Mouse (Mus musculus): ENCODE measurements at regions not wholly inside any gene's neighbourhood (a gene's known extent, or its start where the extent isn't known, plus 50 kb on each side); places are given as distances from the start of the nearest gene placed in this dataset.
"Not testable (repeated sequence)": the region's sequence is repeated elsewhere in the genome, so short reads cannot be mapped to it uniquely, and the experiment has no call there.

GRCm38 (mm10) chr15:16909396-16909795 is 180.8 kb downstream of the Cdh9 start:
- H3K4me3 ChIP-seq = no peak overlapping the region
- 81% methylated on average over 1 of the region's 1 CpGs for WGBS
- H3K27ac ChIP-seq = no peak overlapping the region
- no peaks in the 10 kb centered on the region for H3K4me1 ChIP-seq
- no peaks in the 10 kb centered on the region for H3K36me3 ChIP-seq (replicated peaks)
- H3K27me3 ChIP-seq (ENCODE audit: poor library complexity, severe bottlenecking) = no peaks in the 10 kb centered on the region
- no peak for DNase-seq (ENCODE audit: extremely low spot score, low spot score)
- H3K9me3 ChIP-seq = peaks cover 14% of the 10 kb centered on the region

- not testable (repeated sequence) for H3K27me3 ChIP-seq (ENCODE audit: poor library complexity, severe bottlenecking); H3K27ac ChIP-seq; H3K4me3 ChIP-seq; H3K36me3 ChIP-seq (replicated peaks); DNase-seq (ENCODE audit: extremely low spot score, low spot score); H3K4me1 ChIP-seq
- peaks cover 14% of the 10 kb centered on the region for H3K9me3 ChIP-seq
- 76% methylated on average over 3 of the region's 3 CpGs for WGBS
Observed at GRCm38 (mm10) chr15:16909941-16910340, 181.4 kb downstream of the Cdh9 start.

- no peaks in the 10 kb centered on the region for H3K27me3 ChIP-seq (ENCODE audit: poor library complexity, severe bottlenecking)
- no peak overlapping the region for H3K4me3 ChIP-seq
- no peaks in the 10 kb centered on the region for H3K36me3 ChIP-seq (replicated peaks)
- H3K27ac ChIP-seq = no peak overlapping the region
- H3K9me3 ChIP-seq = peaks cover 5% of the 10 kb centered on the region; the same call in 1 of the 2 replicates
- 61% methylated on average over 2 of the region's 2 CpGs for WGBS
- no peak for DNase-seq (ENCODE audit: extremely low spot score, low spot score)
- H3K4me1 ChIP-seq = no peaks in the 10 kb centered on the region
Observed at GRCm38 (mm10) chr15:16914966-16915569, 186.5 kb downstream of the Cdh9 start.

GRCm38 (mm10) chr15:16923246-16923645 is 194.7 kb downstream of the Cdh9 start:
- no peak overlapping the region for H3K27ac ChIP-seq
- no peak for DNase-seq (ENCODE audit: extremely low spot score, low spot score)
- H3K9me3 ChIP-seq = no peaks in the 10 kb centered on the region
- WGBS = 90% methylated on average over 1 of the region's 1 CpGs
- H3K4me1 ChIP-seq = no peaks in the 10 kb centered on the region
- no peak overlapping the region for H3K4me3 ChIP-seq
- no peaks in the 10 kb centered on the region for H3K27me3 ChIP-seq (ENCODE audit: poor library complexity, severe bottlenecking)
- no peaks in the 10 kb centered on the region for H3K36me3 ChIP-seq (replicated peaks)

GRCm38 (mm10) chr15:16933137-16933677 is 204.7 kb downstream of the Cdh9 start:
- no peak for DNase-seq (ENCODE audit: extremely low spot score, low spot score)
- 93% methylated on average over 2 of the region's 2 CpGs for WGBS
- no peak overlapping the region for H3K27ac ChIP-seq
- H3K36me3 ChIP-seq (replicated peaks) = no peaks in the 10 kb centered on the region
- no peaks in the 10 kb centered on the region for H3K4me1 ChIP-seq
- no peak overlapping the region for H3K4me3 ChIP-seq
- no peaks in the 10 kb centered on the region for H3K27me3 ChIP-seq (ENCODE audit: poor library complexity, severe bottlenecking)
- no peaks in the 10 kb centered on the region for H3K9me3 ChIP-seq

- no peaks in the 10 kb centered on the region for H3K27me3 ChIP-seq (ENCODE audit: poor library complexity, severe bottlenecking)
- H3K4me1 ChIP-seq = no peaks in the 10 kb centered on the region
- DNase-seq (ENCODE audit: extremely low spot score, low spot score) = no peak
- H3K4me3 ChIP-seq = no peak overlapping the region
- no peaks in the 10 kb centered on the region for H3K36me3 ChIP-seq (replicated peaks)
- no peaks in the 10 kb centered on the region for H3K9me3 ChIP-seq
- H3K27ac ChIP-seq = no peak overlapping the region
- 93% methylated on average over 3 of the region's 3 CpGs for WGBS
Observed at GRCm38 (mm10) chr15:16934438-16934837, 205.9 kb downstream of the Cdh9 start.

- H3K27ac ChIP-seq; H3K9me3 ChIP-seq; H3K36me3 ChIP-seq (replicated peaks); H3K27me3 ChIP-seq (ENCODE audit: poor library complexity, severe bottlenecking); H3K4me3 ChIP-seq; H3K4me1 ChIP-seq; DNase-seq (ENCODE audit: extremely low spot score, low spot score): not testable (repeated sequence)
- WGBS = 92% methylated on average over 4 of the region's 4 CpGs
Observed at GRCm38 (mm10) chr15:16975821-16976220, 247.3 kb downstream of the Cdh9 start.

- WGBS = 11% methylated on average over 1 of the region's 1 CpGs
- H3K9me3 ChIP-seq = no peaks in the 10 kb centered on the region
- no peaks in the 10 kb centered on the region for H3K4me1 ChIP-seq
- no peak overlapping the region for H3K4me3 ChIP-seq
- no peak for DNase-seq (ENCODE audit: extremely low spot score, low spot score)
- no peak overlapping the region for H3K27ac ChIP-seq
- no peaks in the 10 kb centered on the region for H3K36me3 ChIP-seq (replicated peaks)
- H3K27me3 ChIP-seq (ENCODE audit: poor library complexity, severe bottlenecking) = no peaks in the 10 kb centered on the region
Observed at GRCm38 (mm10) chr15:16990848-16991247, 262.3 kb downstream of the Cdh9 start.

- Histone ChIP-seq H3K9me3 (no peaks in the 10 kb centered on the region), H3K27ac (no peak overlapping the region), H3K4me1 (no peaks in the 10 kb centered on the region), H3K36me3 (replicated peaks) (no peaks in the 10 kb centered on the region), H3K4me3 (no peak overlapping the region), H3K27me3 (ENCODE audit: poor library complexity, severe bottlenecking) (no peaks in the 10 kb centered on the region)
- no peak for DNase-seq (ENCODE audit: extremely low spot score, low spot score)
- WGBS = 78% methylated on average over 1 of the region's 1 CpGs
Observed at GRCm38 (mm10) chr15:16995667-16996066, 267.1 kb downstream of the Cdh9 start.

GRCm38 (mm10) chr15:17006139-17006538 is 277.6 kb downstream of the Cdh9 start:
- H3K27me3 ChIP-seq (ENCODE audit: poor library complexity, severe bottlenecking) = no peaks in the 10 kb centered on the region
- no peaks in the 10 kb centered on the region for H3K9me3 ChIP-seq
- H3K36me3 ChIP-seq (replicated peaks) = no peaks in the 10 kb centered on the region
- H3K27ac ChIP-seq = no peak overlapping the region
- no peak overlapping the region for H3K4me3 ChIP-seq
- 82% methylated on average over 2 of the region's 2 CpGs for WGBS
- no peaks in the 10 kb centered on the region for H3K4me1 ChIP-seq
- DNase-seq (ENCODE audit: extremely low spot score, low spot score) = no peak

- 93% methylated on average over 4 of the region's 4 CpGs for WGBS
- H3K27me3 ChIP-seq (ENCODE audit: poor library complexity, severe bottlenecking) = no peaks in the 10 kb centered on the region
- no peaks in the 10 kb centered on the region for H3K4me1 ChIP-seq
Observed at GRCm38 (mm10) chr15:17007811-17008210, 279.3 kb downstream of the Cdh9 start.

GRCm38 (mm10) chr15:17048867-17049628 is 320.5 kb downstream of the Cdh9 start:
- Histone ChIP-seq H3K36me3 (replicated peaks) (no peaks in the 10 kb centered on the region), H3K4me1 (peaks cover 9% of the 10 kb centered on the region), H3K9me3 (no peaks in the 10 kb centered on the region), H3K4me3 (no peak overlapping the region), H3K27me3 (ENCODE audit: poor library complexity, severe bottlenecking) (no peaks in the 10 kb centered on the region), H3K27ac (no peak overlapping the region)
- WGBS = 42% methylated on average over 2 of the region's 2 CpGs
- no peak for DNase-seq (ENCODE audit: extremely low spot score, low spot score)

More at GRCm38 (mm10) chr15:17007811-17008210, 279.3 kb downstream of the Cdh9 start:
- Histone ChIP-seq H3K36me3 (replicated peaks) (no peaks in the 10 kb centered on the region), H3K27ac (no peak overlapping the region), H3K9me3 (peaks cover 3% of the 10 kb centered on the region; the same call in 1 of the 2 replicates), H3K4me3 (no peak overlapping the region)
- no peak for DNase-seq (ENCODE audit: extremely low spot score, low spot score)

- Histone ChIP-seq H3K4me3 (no peak overlapping the region), H3K36me3 (replicated peaks) (no peaks in the 10 kb centered on the region), H3K27ac (no peak overlapping the region), H3K27me3 (ENCODE audit: poor library complexity, severe bottlenecking) (no peaks in the 10 kb centered on the region), H3K9me3 (no peaks in the 10 kb centered on the region), H3K4me1 (no peaks in the 10 kb centered on the region)
- WGBS = 86% methylated on average over 4 of the region's 4 CpGs
- no peak for DNase-seq (ENCODE audit: extremely low spot score, low spot score)
Observed at GRCm38 (mm10) chr15:17069772-17070171, 341.2 kb downstream of the Cdh9 start.

All from forebrain, embryonic 10.5 days (tissue).